Mouse (Mus musculus): Measurements from ENCODE around the gene Fam92b. TPM values are rescaled to one million over a fixed set of nuclear protein-coding genes. Genes with fewer than 3 reads are reported as not detected.
A peak's percentile ranks its signal among the peaks of the same experiment; 100 is the strongest.

Gene Fam92b
- polyA plus RNA-seq, 1 experiment from 2014 or later: 2.7 TPM

GRCm38 (mm10) chr8:120186454-120186853 is 9.2 kb upstream of the Fam92b start:
- Histone ChIP-seq H3K9me3 (no peaks in the 10 kb centered on the region), H3K4me2 (no peak overlapping the region), H3K9ac (no peak overlapping the region), H3K4me3 (no peak overlapping the region), H3K4me1 (replicated peaks) (peaks cover 46% of the 10 kb centered on the region), H3K27ac (replicated peaks) (peak overlapping the region; percentile 92), H3K27me3 (no peaks in the 10 kb centered on the region), H3K36me3 (no peaks in the 10 kb centered on the region)
- 52% methylated on average over 8 of the region's 8 CpGs for WGBS
- no peak for ATAC-seq (ENCODE audit: low read depth)

- H3K27me3 ChIP-seq: no peaks in the 10 kb centered on the region
- peak overlapping the region; percentile 41 for H3K9ac ChIP-seq
- peak overlapping the region; percentile 92 for H3K27ac ChIP-seq (replicated peaks)
- H3K9me3 ChIP-seq: no peaks in the 10 kb centered on the region
- H3K4me1 ChIP-seq (replicated peaks): peaks cover 41% of the 10 kb centered on the region
- H3K4me3 ChIP-seq: no peak overlapping the region
- 16% methylated on average over 17 of the region's 17 CpGs for WGBS
- H3K36me3 ChIP-seq: no peaks in the 10 kb centered on the region
- ATAC-seq (ENCODE audit: low read depth): peak; percentile 73
- H3K4me2 ChIP-seq: peak overlapping the region; percentile 36
Measured at GRCm38 (mm10) chr8:120184850-120185792, 7.9 kb upstream of the Fam92b start.

DNA sequence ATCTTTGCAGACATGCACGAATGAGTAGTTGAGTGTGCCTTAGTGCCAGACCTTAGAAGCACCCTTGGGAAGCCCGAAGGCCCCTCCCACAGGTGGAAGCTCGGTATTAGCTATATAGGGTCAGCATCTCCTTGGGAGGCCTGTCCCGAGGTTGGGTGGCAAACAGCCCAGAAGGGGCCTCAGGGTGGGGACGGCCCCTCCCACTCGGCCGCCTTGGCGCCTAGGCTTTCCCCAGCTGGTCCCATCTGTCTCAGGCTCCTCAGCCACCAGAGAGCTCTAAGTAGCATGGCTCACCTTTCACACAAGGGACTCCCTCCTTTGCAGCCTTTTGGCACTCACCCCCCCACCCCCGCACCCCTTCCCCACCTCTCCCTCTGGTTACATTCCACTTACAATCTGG is 7.1 kb upstream of the Fam92b start:
- H3K9me3 ChIP-seq: no peaks in the 10 kb centered on the region
- WGBS: 37% methylated on average over 9 of the region's 9 CpGs
- H3K9ac ChIP-seq: no peak overlapping the region
- H3K36me3 ChIP-seq: no peaks in the 10 kb centered on the region
- no peak overlapping the region for H3K4me2 ChIP-seq
- H3K27me3 ChIP-seq: no peaks in the 10 kb centered on the region
- no peak overlapping the region for H3K4me3 ChIP-seq
- 0 out of 2 replicates have a peak, but pooled peaks have one; percentile 6 for ATAC-seq (ENCODE audit: low read depth)
- peaks cover 46% of the 10 kb centered on the region for H3K4me1 ChIP-seq (replicated peaks)
- H3K27ac ChIP-seq (replicated peaks): peak overlapping the region; percentile 92

GRCm38 (mm10) chr8:120181861-120182414 is 4.7 kb upstream of the Fam92b start:
- Histone ChIP-seq H3K4me1 (replicated peaks) (peaks cover 68% of the 10 kb centered on the region), H3K4me2 (no peak overlapping the region), H3K4me3 (no peak overlapping the region), H3K9ac (no peak overlapping the region), H3K27me3 (no peaks in the 10 kb centered on the region), H3K36me3 (no peaks in the 10 kb centered on the region), H3K27ac (replicated peaks) (no peak overlapping the region), H3K9me3 (no peaks in the 10 kb centered on the region)
- ATAC-seq (ENCODE audit: low read depth): no peak
- 85% methylated on average over 4 of the region's 4 CpGs for WGBS

DNA sequence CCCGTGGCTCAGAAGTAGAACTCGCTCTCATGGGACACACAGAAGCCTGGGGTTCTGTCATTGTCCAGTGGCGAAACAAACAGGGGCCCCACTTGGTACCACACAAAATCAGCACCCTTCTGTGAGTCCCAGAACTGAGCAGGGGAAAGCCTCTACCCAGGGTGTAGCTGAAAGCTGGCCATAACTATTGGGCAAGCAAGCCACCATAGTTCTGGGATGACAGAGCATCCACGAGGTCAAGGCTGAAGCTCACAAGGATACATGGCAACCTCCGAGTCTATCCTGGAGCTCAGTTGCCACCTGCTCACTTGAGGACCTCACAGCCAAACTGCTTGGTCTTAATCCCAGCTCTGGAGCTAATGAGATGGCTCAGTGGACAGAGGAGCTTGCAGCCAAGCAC is 4.0 kb upstream of the Fam92b start:
- Histone ChIP-seq H3K36me3 (no peaks in the 10 kb centered on the region), H3K4me1 (replicated peaks) (peaks cover 68% of the 10 kb centered on the region), H3K27ac (replicated peaks) (no peak overlapping the region), H3K9ac (no peak overlapping the region), H3K27me3 (no peaks in the 10 kb centered on the region), H3K4me3 (no peak overlapping the region), H3K9me3 (no peaks in the 10 kb centered on the region), H3K4me2 (no peak overlapping the region)
- 89% methylated on average over 5 of the region's 5 CpGs for WGBS
- ATAC-seq (ENCODE audit: low read depth): no peak

DNA sequence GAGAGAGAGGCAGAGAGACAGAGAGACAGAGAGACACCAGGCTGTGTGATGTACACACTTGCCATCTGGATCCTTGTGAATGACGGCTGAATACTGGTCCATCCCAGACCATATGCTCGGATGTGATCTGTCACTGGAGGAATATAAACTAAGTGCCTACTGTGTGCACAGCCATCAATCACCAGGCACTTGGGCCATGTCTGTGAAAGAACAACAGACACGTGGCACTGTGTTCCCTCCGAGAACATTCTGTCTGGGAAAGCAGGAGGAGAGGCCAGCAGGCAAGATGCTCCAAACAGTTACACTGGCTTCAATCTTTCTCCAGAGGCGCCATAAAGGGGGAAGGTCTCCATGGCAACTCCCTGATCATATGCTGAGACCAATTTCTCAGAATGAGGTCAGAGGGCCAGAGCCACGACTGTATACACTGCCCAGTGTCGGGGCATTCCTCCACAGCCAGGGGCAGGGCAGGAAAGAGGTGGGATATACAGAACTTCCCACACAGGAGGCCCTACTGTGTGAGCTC is 3.2 kb upstream of the Fam92b start:
- no peak overlapping the region for H3K4me3 ChIP-seq
- H3K4me1 ChIP-seq (replicated peaks): peaks cover 66% of the 10 kb centered on the region
- WGBS: 16% methylated on average over 7 of the region's 7 CpGs
- 0 out of 2 replicates have a peak overlapping the region, but pooled peaks have one; percentile 33 for H3K27ac ChIP-seq (replicated peaks)
- no peak overlapping the region for H3K4me2 ChIP-seq
- H3K36me3 ChIP-seq: no peaks in the 10 kb centered on the region
- no peak overlapping the region for H3K9ac ChIP-seq
- H3K9me3 ChIP-seq: no peaks in the 10 kb centered on the region
- no peaks in the 10 kb centered on the region for H3K27me3 ChIP-seq
- no peak for ATAC-seq (ENCODE audit: low read depth)

- Histone ChIP-seq H3K4me1 (replicated peaks) (peaks cover 51% of the 10 kb centered on the region), H3K27me3 (peaks cover 14% of the 10 kb centered on the region), H3K36me3 (no peaks in the 10 kb centered on the region), H3K9ac (0 out of 2 replicates have a peak overlapping the region, but pooled peaks have one; percentile 43), H3K4me2 (peak overlapping the region; percentile 45), H3K27ac (replicated peaks) (peak overlapping the region; percentile 64), H3K9me3 (no peaks in the 10 kb centered on the region), H3K4me3 (no peak overlapping the region)
- 0% methylated on average over 10 of the region's 10 CpGs for WGBS
- peak; percentile 56 for ATAC-seq (ENCODE audit: low read depth)
Measured at GRCm38 (mm10) chr8:120179027-120179431, 1.8 kb upstream of the Fam92b start.

GRCm38 (mm10) chr8:120178124-120178514 is 853 bp upstream of the Fam92b start:
- no peaks in the 10 kb centered on the region for H3K9me3 ChIP-seq
- H3K36me3 ChIP-seq: no peaks in the 10 kb centered on the region
- peak overlapping the region; percentile 44 for H3K4me2 ChIP-seq
- no peak for ATAC-seq (ENCODE audit: low read depth)
- H3K4me1 ChIP-seq (replicated peaks): peaks cover 50% of the 10 kb centered on the region
- H3K4me3 ChIP-seq: no peak overlapping the region
- peak overlapping the region; percentile 86 for H3K27ac ChIP-seq (replicated peaks)
- H3K27me3 ChIP-seq: peaks cover 15% of the 10 kb centered on the region
- 3% methylated on average over 10 of the region's 10 CpGs for WGBS
- H3K9ac ChIP-seq: peak overlapping the region; percentile 59; the same call in 1 of the 2 replicates

DNA sequence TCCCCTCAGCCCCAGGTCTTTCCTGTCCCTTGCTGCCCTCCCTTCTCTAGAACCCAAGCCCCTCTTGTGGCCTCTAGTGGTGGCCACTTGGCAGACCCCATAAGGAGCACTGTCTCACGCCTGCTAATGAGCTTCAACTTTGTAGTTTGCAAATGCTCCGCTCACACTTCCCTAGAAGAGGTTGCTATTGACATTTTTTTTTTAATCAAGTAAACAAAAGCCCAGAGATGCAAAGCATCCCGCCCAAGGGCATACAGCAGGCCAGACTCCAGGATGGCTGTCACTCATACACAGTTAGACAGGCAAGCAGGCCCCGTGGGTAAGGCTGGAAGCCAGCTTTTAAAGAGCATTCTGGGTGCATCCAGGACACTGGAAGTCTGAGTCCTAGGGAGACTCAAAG is 661 bp downstream of the Fam92b start:
- Histone ChIP-seq H3K27me3 (peaks cover 15% of the 10 kb centered on the region), H3K9ac (no peak overlapping the region), H3K36me3 (no peaks in the 10 kb centered on the region), H3K4me1 (replicated peaks) (peaks cover 50% of the 10 kb centered on the region), H3K27ac (replicated peaks) (peak overlapping the region; percentile 86), H3K9me3 (no peaks in the 10 kb centered on the region), H3K4me3 (no peak overlapping the region), H3K4me2 (peak overlapping the region; percentile 44; the same call in 1 of the 2 replicates)
- no peak; the same call in 1 of the 2 replicates for ATAC-seq (ENCODE audit: low read depth)
- 18% methylated on average over 4 of the region's 4 CpGs for WGBS

DNA sequence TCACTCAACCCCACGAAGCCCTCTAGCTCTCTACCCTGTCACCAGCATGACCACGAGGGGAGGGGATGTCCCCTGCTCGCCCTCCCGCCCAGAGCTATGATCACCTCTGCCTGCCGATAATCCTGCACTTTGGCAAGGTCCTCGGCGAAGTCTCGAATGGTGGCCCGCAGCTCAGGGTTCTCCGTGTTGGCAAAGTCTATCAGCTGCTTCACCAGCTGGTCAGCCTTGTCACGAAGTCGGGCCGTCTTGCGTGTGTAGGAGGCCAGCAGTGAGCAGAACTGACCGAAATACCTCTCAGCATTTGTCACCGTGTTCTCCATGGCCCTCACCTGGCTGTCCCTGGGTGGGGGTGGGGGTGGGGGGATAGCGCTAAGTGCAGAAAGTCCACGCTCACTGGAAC is 2.7 kb downstream of the Fam92b start:
- H3K27me3 ChIP-seq: peaks cover 15% of the 10 kb centered on the region
- H3K4me2 ChIP-seq: no peak overlapping the region
- WGBS: 51% methylated on average over 18 of the region's 18 CpGs
- no peak overlapping the region for H3K9ac ChIP-seq
- no peak overlapping the region for H3K4me3 ChIP-seq
- ATAC-seq (ENCODE audit: low read depth): no peak
- no peaks in the 10 kb centered on the region for H3K36me3 ChIP-seq
- H3K27ac ChIP-seq (replicated peaks): no peak overlapping the region
- H3K4me1 ChIP-seq (replicated peaks): peaks cover 37% of the 10 kb centered on the region
- H3K9me3 ChIP-seq: no peaks in the 10 kb centered on the region

- H3K9ac ChIP-seq: no peak overlapping the region
- no peak overlapping the region for H3K4me3 ChIP-seq
- H3K27me3 ChIP-seq: peaks cover 22% of the 10 kb centered on the region
- no peak overlapping the region for H3K27ac ChIP-seq (replicated peaks)
- peaks cover 29% of the 10 kb centered on the region for H3K4me1 ChIP-seq (replicated peaks)
- WGBS: 83% methylated on average over 1 of the region's 1 CpGs
- no peak for ATAC-seq (ENCODE audit: low read depth)
- no peak overlapping the region for H3K4me2 ChIP-seq
- H3K36me3 ChIP-seq: no peaks in the 10 kb centered on the region
- no peaks in the 10 kb centered on the region for H3K9me3 ChIP-seq
Measured at GRCm38 (mm10) chr8:120173195-120173594, 4.1 kb downstream of the Fam92b start.

DNA sequence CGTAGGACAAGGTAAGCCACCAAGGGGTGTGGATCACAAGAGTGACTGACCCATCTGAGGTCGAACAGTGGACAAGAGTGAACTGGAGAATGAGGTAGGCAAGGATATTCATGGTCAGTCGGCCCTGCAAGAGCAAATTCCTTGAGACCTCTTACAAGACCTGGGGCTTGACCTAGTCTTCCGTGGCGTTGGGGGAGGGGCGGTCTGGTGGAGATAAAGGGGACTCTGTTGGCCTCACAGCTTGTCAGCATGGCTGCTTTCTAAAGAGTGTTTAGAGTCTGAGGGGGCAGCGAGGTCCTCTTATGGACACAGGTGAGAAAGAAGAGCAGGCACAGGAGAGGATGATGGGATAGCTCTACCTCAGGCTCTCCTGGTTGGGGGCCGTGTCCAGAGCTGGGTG is 8.1 kb downstream of the Fam92b start:
- no peak for ATAC-seq (ENCODE audit: low read depth)
- H3K4me2 ChIP-seq: no peak overlapping the region
- H3K36me3 ChIP-seq: no peaks in the 10 kb centered on the region
- WGBS: 59% methylated on average over 8 of the region's 8 CpGs
- peaks cover 9% of the 10 kb centered on the region; the same call in 1 of the 2 replicates for H3K27me3 ChIP-seq
- H3K9ac ChIP-seq: no peak overlapping the region
- no peak overlapping the region for H3K4me3 ChIP-seq
- H3K9me3 ChIP-seq: no peaks in the 10 kb centered on the region
- no peak overlapping the region for H3K27ac ChIP-seq (replicated peaks)
- peaks cover 16% of the 10 kb centered on the region for H3K4me1 ChIP-seq (replicated peaks)
